Mouse (Mus musculus) erythroid progenitor cell, adult 5-6 weeks (primary cell): ENCODE results near the gene Senp3. TPM values are rescaled to one million over a fixed set of nuclear protein-coding genes. Genes with fewer than 3 reads are reported as not detected.
"Not testable (repeated sequence)": the region's sequence is repeated elsewhere in the genome, so short reads cannot be mapped to it uniquely, and the experiment has no call there.

Source experiments
- ATAC-seq: replicated peaks from 2 replicates; pipeline ENCODE4 v1.8.0; 2016; ENCODE audit warnings: moderate number of reproducible peaks, mild to moderate bottlenecking, moderate TSS enrichment, inconsistent platforms; ENCODE audit not compliant: poor library complexity, low FRiP score, severe bottlenecking
- total RNA-seq, 2 experiments: library from RNA; stranded (forward) in 1 of 2; stranded (reverse) in 1 of 2; fragments of 150-400 nt in 1 of 2; fragments of 186-747, 209-891 nt in 1 of 2; gene quantifications; 2 replicates each; pipeline versions ENCODE4 v1.2.3 to v1.2.4; 2015 to 2017; ENCODE audit warnings: low replicate concordance in 2 of 2

Gene Senp3
- total RNA-seq (2015; ENCODE audit: low replicate concordance) = 32.3 and 41.8 TPM in 2 replicates
- 24.8 and 43.4 TPM in 2 replicates for total RNA-seq (2017; ENCODE audit: low replicate concordance)

GRCm38 (mm10) chr11:69681314-69682208, at the start of gene Senp3:
TSS of gene Senp3 (minus strand) at chr11:69682084.
- ATAC-seq = peak; percentile 90

- not testable (repeated sequence) for ATAC-seq
Observed at GRCm38 (mm10) chr11:69731408-69731807, 49.5 kb upstream of the Senp3 start.

- ATAC-seq = peak; percentile 62; the same call in 1 of the 2 replicates
Observed at GRCm38 (mm10) chr11:69729063-69729462, 47.2 kb upstream of the Senp3 start.

GRCm38 (mm10) chr11:69725951-69726350, 44.1 kb upstream of the Senp3 start:
- no peak; the same call in 1 of the 2 replicates for ATAC-seq

- ATAC-seq = no peak
Observed at GRCm38 (mm10) chr11:69723074-69723473, 41.2 kb upstream of the Senp3 start.

- no peak for ATAC-seq
Observed at GRCm38 (mm10) chr11:69720852-69721251, 39.0 kb upstream of the Senp3 start.

- ATAC-seq = no peak; the same call in 1 of the 2 replicates
Observed at GRCm38 (mm10) chr11:69719423-69719822, 37.5 kb upstream of the Senp3 start.

- peak; percentile 88 for ATAC-seq
Observed at GRCm38 (mm10) chr11:69718661-69719060, 36.8 kb upstream of the Senp3 start.

- ATAC-seq = no peak
Observed at GRCm38 (mm10) chr11:69716953-69717352, 35.1 kb upstream of the Senp3 start.

GRCm38 (mm10) chr11:69715929-69716328, 34.0 kb upstream of the Senp3 start:
- no peak for ATAC-seq

GRCm38 (mm10) chr11:69715482-69715881, 33.6 kb upstream of the Senp3 start:
- no peak for ATAC-seq

- no peak for ATAC-seq
Observed at GRCm38 (mm10) chr11:69714636-69715329, 32.9 kb upstream of the Senp3 start.

GRCm38 (mm10) chr11:69712954-69713672, 31.2 kb upstream of the Senp3 start:
- ATAC-seq = no peak

- no peak for ATAC-seq
Observed at GRCm38 (mm10) chr11:69711082-69711481, 29.2 kb upstream of the Senp3 start.

GRCm38 (mm10) chr11:69710470-69710869, 28.6 kb upstream of the Senp3 start:
- ATAC-seq = 0 out of 2 replicates have a peak, but pooled peaks have one; percentile 41

GRCm38 (mm10) chr11:69709554-69710446, 27.9 kb upstream of the Senp3 start:
- ATAC-seq = peak; percentile 62

- ATAC-seq = no peak
Observed at GRCm38 (mm10) chr11:69708614-69709265, 26.9 kb upstream of the Senp3 start.

- no peak for ATAC-seq
Observed at GRCm38 (mm10) chr11:69707873-69708381, 26.0 kb upstream of the Senp3 start.
